ENCODE assay signal across 21 mouse cellular contexts in genomic region chr7:80704066-80704465, GRCm38 (mm10).
"Had no signal": no experiment of that assay in that cellular context is flagged by ENCODE, and none has a peak within 500 bp of the region (broad histone marks: within the 10 kb centered on the region; RNA-seq: fewer than 3 reads in every experiment).

No protein-coding gene starts in this region.

- H3K4me3 ChIP-seq: limb, embryonic 10.5 days; limb, embryonic 13.5 days; megakaryocyte, embryonic 14.5 days; midbrain, embryonic 10.5 days; midbrain, embryonic 13.5 days had no signal

- DNase-seq: kidney, adult 18-20 months; kidney, adult 9 months; kidney, postnatal 14 days; kidney, postnatal 4 days; lung, embryonic 14.5 days; right cerebral cortex, adult 18-20 months; right cerebral cortex, postnatal 14 days; right cerebral cortex, postnatal 4 days; thymus, adult 2 months; thymus, postnatal 14 days; thymus, postnatal 4 days had no signal

- H3K4me2 ChIP-seq: limb, embryonic 13.5 days; lung, embryonic 14.5 days; midbrain, embryonic 13.5 days had no signal

- ATAC-seq: intestine, embryonic 16.5 days; lung, postnatal 0 days; midbrain, embryonic 13.5 days; midbrain, embryonic 16.5 days had no signal

- H3K27me3 ChIP-seq: limb, embryonic 13.5 days; megakaryocyte, embryonic 14.5 days; midbrain, embryonic 13.5 days had no signal

- H3K27ac ChIP-seq: limb, embryonic 10.5 days; limb, embryonic 13.5 days; macrophage; midbrain, embryonic 10.5 days; midbrain, embryonic 13.5 days; stomach, postnatal 0 days had no signal

- H3K4me1 ChIP-seq: limb, embryonic 10.5 days; limb, embryonic 13.5 days; midbrain, embryonic 13.5 days had no signal

- H3K9ac ChIP-seq: limb, embryonic 13.5 days; lung, embryonic 14.5 days; midbrain, embryonic 13.5 days had no signal

- H3K9me3 ChIP-seq: limb, embryonic 10.5 days; limb, embryonic 13.5 days; megakaryocyte, embryonic 14.5 days; midbrain, embryonic 10.5 days; midbrain, embryonic 13.5 days had no signal

- H3K36me3 ChIP-seq: limb, embryonic 10.5 days; limb, embryonic 13.5 days; midbrain, embryonic 10.5 days had no signal
